Mouse (Mus musculus) cerebellum, postnatal 36 days (tissue): ENCODE results near the gene Fam83c.

Experiments
- DNase-seq, 2 experiments: peaks; one replicate each; pipeline ENCODE4 v3.0.0; 2021 to 2022; ENCODE audit warnings: mixed read lengths in 2 of 2

The Fam83c gene

GRCm38 (mm10) chr2:155826630-155827424, 7.8 kb downstream of the Fam83c start, which contains the start of gene Eif6:
Eif6 (minus strand) TSS chr2:155826925.
- peak; percentile 80 to 84 for DNase-seq

- no peak for DNase-seq
Observed at GRCm38 (mm10) chr2:155825904-155826629, 8.6 kb downstream of the Fam83c start.

- DNase-seq, result no peak
Observed at GRCm38 (mm10) chr2:155823722-155824121, 10.9 kb downstream of the Fam83c start.

- DNase-seq, result no peak
Observed at GRCm38 (mm10) chr2:155820779-155821178, 13.9 kb downstream of the Fam83c start.

- DNase-seq, result peak in 1 of 2 experiments; percentile 35
Observed at GRCm38 (mm10) chr2:155819449-155820251, 15.0 kb downstream of the Fam83c start.

GRCm38 (mm10) chr2:155819392-155819448, 15.4 kb downstream of the Fam83c start, which contains the start of gene BC029722:
BC029722 (minus strand) TSS chr2:155819426.
- DNase-seq, result no peak

GRCm38 (mm10) chr2:155818596-155819391, 15.9 kb downstream of the Fam83c start:
- peak; percentile 89 to 91 for DNase-seq

GRCm38 (mm10) chr2:155817301-155818245, 17.1 kb downstream of the Fam83c start:
- DNase-seq, result peak; percentile 45 to 49

GRCm38 (mm10) chr2:155816179-155816578, 18.5 kb downstream of the Fam83c start:
- peak; percentile 60 to 68 for DNase-seq

GRCm38 (mm10) chr2:155814829-155815228, 19.8 kb downstream of the Fam83c start:
- DNase-seq, result peak in 1 of 2 experiments; percentile 34

- peak in 1 of 2 experiments; percentile 34 for DNase-seq
Observed at GRCm38 (mm10) chr2:155812637-155813036, 22.0 kb downstream of the Fam83c start.

GRCm38 (mm10) chr2:155811821-155812396, 22.7 kb downstream of the Fam83c start:
- DNase-seq, result peak; percentile 97 to 99

GRCm38 (mm10) chr2:155809620-155810019, 25.0 kb downstream of the Fam83c start:
- no peak for DNase-seq

- peak in 1 of 2 experiments; percentile 28 for DNase-seq
Observed at GRCm38 (mm10) chr2:155807408-155807807, 27.2 kb downstream of the Fam83c start.

GRCm38 (mm10) chr2:155806548-155806947, 28.1 kb downstream of the Fam83c start:
- peak; percentile 88 to 89 for DNase-seq

GRCm38 (mm10) chr2:155805925-155806255, 28.8 kb downstream of the Fam83c start:
- DNase-seq, result peak in 1 of 2 experiments; percentile 47

- DNase-seq, result peak; percentile 99
Observed at GRCm38 (mm10) chr2:155805231-155805924, 29.3 kb downstream of the Fam83c start.

GRCm38 (mm10) chr2:155804053-155804452, 30.6 kb downstream of the Fam83c start:
- no peak for DNase-seq

GRCm38 (mm10) chr2:155802761-155803160, 31.9 kb downstream of the Fam83c start:
- DNase-seq, result peak in 1 of 2 experiments; percentile 52

GRCm38 (mm10) chr2:155798613-155799012, 36.0 kb downstream of the Fam83c start:
- no peak for DNase-seq
